Mouse (Mus musculus): Measurements from ENCODE around the gene Tacc3. TPM values are rescaled to one million over a fixed set of nuclear protein-coding genes. Genes with fewer than 3 reads are reported as not detected.

Gene Tacc3
- polyA plus RNA-seq, 1 experiment from 2014 or later, result 12.5 TPM

- H3K27me3 ChIP-seq (replicated peaks; ENCODE audit: insufficient read depth, low read length), result no peaks in the 10 kb centered on the region
- no peak overlapping the region; the same call in 1 of the 2 replicates for H3K27ac ChIP-seq (ENCODE audit: low read length)
- no peak overlapping the region for H3K4me2 ChIP-seq (replicated peaks; ENCODE audit: low read depth, low read length)
- no peaks in the 10 kb centered on the region for H3K36me3 ChIP-seq (ENCODE audit: insufficient read depth, low read length)
- H3K9ac ChIP-seq (replicated peaks; ENCODE audit: low read depth), result no peak overlapping the region
- TF ChIP-seq EP300 (IDR thresholded peaks at IDR 0.05), result no peak
- TF ChIP-seq CTCF (IDR thresholded peaks at IDR 0.05), result no peak
- no peak overlapping the region for H3K4me3 ChIP-seq (ENCODE audit: low read depth, low read length)
- H3K9me3 ChIP-seq (ENCODE audit: low read length), result no peaks in the 10 kb centered on the region
- WGBS, result 23% methylated on average over 13 of the region's 13 CpGs
- no peak for ATAC-seq
- DNase-seq (ENCODE audit: low spot score), result peak; percentile 51
- H3K4me1 ChIP-seq (ENCODE audit: insufficient read depth, low read depth, low read length), result peaks cover 41% of the 10 kb centered on the region
These were observed 42.1 kb downstream of the Tacc3 start for GRCm38 (mm10) chr5:33700010-33700409.

GRCm38 (mm10) chr5:33701832-33702231, 43.9 kb downstream of the Tacc3 start:
- Histone ChIP-seq H3K9ac (replicated peaks; ENCODE audit: low read depth) (no peak overlapping the region), H3K36me3 (ENCODE audit: insufficient read depth, low read length) (no peaks in the 10 kb centered on the region), H3K27ac (ENCODE audit: low read length) (0 out of 2 replicates have a peak overlapping the region, but pooled peaks have one; percentile 5), H3K9me3 (ENCODE audit: low read length) (no peaks in the 10 kb centered on the region), H3K27me3 (replicated peaks; ENCODE audit: insufficient read depth, low read length) (no peaks in the 10 kb centered on the region), H3K4me2 (replicated peaks; ENCODE audit: low read depth, low read length) (no peak overlapping the region), H3K4me1 (ENCODE audit: insufficient read depth, low read depth, low read length) (peaks cover 45% of the 10 kb centered on the region), H3K4me3 (ENCODE audit: low read depth, low read length) (no peak overlapping the region)
- WGBS, result 68% methylated on average over 11 of the region's 11 CpGs
- DNase-seq (ENCODE audit: low spot score), result no peak
- ATAC-seq, result no peak
- TF ChIP-seq EP300 (IDR thresholded peaks at IDR 0.05) (no peak), CTCF (IDR thresholded peaks at IDR 0.05) (no peak)

GRCm38 (mm10) chr5:33703999-33704398, 46.1 kb downstream of the Tacc3 start:
- Histone ChIP-seq H3K4me2 (replicated peaks; ENCODE audit: low read depth, low read length) (no peak overlapping the region), H3K27me3 (replicated peaks; ENCODE audit: insufficient read depth, low read length) (no peaks in the 10 kb centered on the region), H3K9ac (replicated peaks; ENCODE audit: low read depth) (no peak overlapping the region), H3K36me3 (ENCODE audit: insufficient read depth, low read length) (no peaks in the 10 kb centered on the region), H3K9me3 (ENCODE audit: low read length) (no peaks in the 10 kb centered on the region), H3K4me3 (ENCODE audit: low read depth, low read length) (no peak overlapping the region), H3K27ac (ENCODE audit: low read length) (no peak overlapping the region), H3K4me1 (ENCODE audit: insufficient read depth, low read depth, low read length) (peaks cover 52% of the 10 kb centered on the region)
- ATAC-seq (no peak), DNase-seq (ENCODE audit: low spot score) (no peak)
- WGBS, result 57% methylated on average over 8 of the region's 8 CpGs
- TF ChIP-seq EP300 (IDR thresholded peaks at IDR 0.05) (no peak), CTCF (IDR thresholded peaks at IDR 0.05) (no peak)

- WGBS, result 15% methylated on average over 10 of the region's 11 CpGs
- ATAC-seq (peak; percentile 25), DNase-seq (ENCODE audit: low spot score) (no peak)
- Histone ChIP-seq H3K9me3 (ENCODE audit: low read length) (no peaks in the 10 kb centered on the region), H3K36me3 (ENCODE audit: insufficient read depth, low read length) (no peaks in the 10 kb centered on the region), H3K4me2 (replicated peaks; ENCODE audit: low read depth, low read length) (0 out of 2 replicates have a peak overlapping the region, but pooled peaks have one; percentile 11), H3K27ac (ENCODE audit: low read length) (peak overlapping the region; percentile 79), H3K9ac (replicated peaks; ENCODE audit: low read depth) (no peak overlapping the region), H3K4me3 (ENCODE audit: low read depth, low read length) (no peak overlapping the region), H3K4me1 (ENCODE audit: insufficient read depth, low read depth, low read length) (peaks cover 50% of the 10 kb centered on the region), H3K27me3 (replicated peaks; ENCODE audit: insufficient read depth, low read length) (no peaks in the 10 kb centered on the region)
- no peak for TF ChIP-seq CTCF (IDR thresholded peaks at IDR 0.05)
- TF ChIP-seq EP300 (IDR thresholded peaks at IDR 0.05), result no peak
These were observed 47.1 kb downstream of the Tacc3 start for GRCm38 (mm10) chr5:33704945-33705611.

- Histone ChIP-seq H3K36me3 (ENCODE audit: insufficient read depth, low read length) (no peaks in the 10 kb centered on the region), H3K4me1 (ENCODE audit: insufficient read depth, low read depth, low read length) (peaks cover 43% of the 10 kb centered on the region), H3K27me3 (replicated peaks; ENCODE audit: insufficient read depth, low read length) (no peaks in the 10 kb centered on the region), H3K4me2 (replicated peaks; ENCODE audit: low read depth, low read length) (0 out of 2 replicates have a peak overlapping the region, but pooled peaks have one; percentile 11), H3K9ac (replicated peaks; ENCODE audit: low read depth) (no peak overlapping the region), H3K4me3 (ENCODE audit: low read depth, low read length) (no peak overlapping the region), H3K9me3 (ENCODE audit: low read length) (no peaks in the 10 kb centered on the region), H3K27ac (ENCODE audit: low read length) (peak overlapping the region; percentile 79)
- 34% methylated on average over 8 of the region's 9 CpGs for WGBS
- ATAC-seq (no peak), DNase-seq (ENCODE audit: low spot score) (no peak)
- no peak for TF ChIP-seq EP300 (IDR thresholded peaks at IDR 0.05)
These were observed 47.9 kb downstream of the Tacc3 start for GRCm38 (mm10) chr5:33705612-33706349.

GRCm38 (mm10) chr5:33706350-33706629, 48.4 kb downstream of the Tacc3 start:
- TF ChIP-seq CTCF (IDR thresholded peaks at IDR 0.05) (no peak), EP300 (IDR thresholded peaks at IDR 0.05) (peak; percentile 55)
- ATAC-seq (no peak), DNase-seq (ENCODE audit: low spot score) (no peak)
- Histone ChIP-seq H3K36me3 (ENCODE audit: insufficient read depth, low read length) (no peaks in the 10 kb centered on the region), H3K27ac (ENCODE audit: low read length) (peak overlapping the region; percentile 79), H3K4me2 (replicated peaks; ENCODE audit: low read depth, low read length) (no peak overlapping the region), H3K9me3 (ENCODE audit: low read length) (no peaks in the 10 kb centered on the region), H3K4me1 (ENCODE audit: insufficient read depth, low read depth, low read length) (peaks cover 38% of the 10 kb centered on the region), H3K4me3 (ENCODE audit: low read depth, low read length) (no peak overlapping the region), H3K9ac (replicated peaks; ENCODE audit: low read depth) (no peak overlapping the region), H3K27me3 (replicated peaks; ENCODE audit: insufficient read depth, low read length) (no peaks in the 10 kb centered on the region)
- WGBS, result 74% methylated on average over 1 of the region's 1 CpGs

All from lung, postnatal 0 days (tissue).